Mouse (Mus musculus): Measurements from ENCODE around the gene Stpg3. TPM values are rescaled to one million over a fixed set of nuclear protein-coding genes. Genes with fewer than 3 reads are reported as not detected.

The Stpg3 gene
- total and polyA plus RNA-seq, 3 experiments: not detected

DNA sequence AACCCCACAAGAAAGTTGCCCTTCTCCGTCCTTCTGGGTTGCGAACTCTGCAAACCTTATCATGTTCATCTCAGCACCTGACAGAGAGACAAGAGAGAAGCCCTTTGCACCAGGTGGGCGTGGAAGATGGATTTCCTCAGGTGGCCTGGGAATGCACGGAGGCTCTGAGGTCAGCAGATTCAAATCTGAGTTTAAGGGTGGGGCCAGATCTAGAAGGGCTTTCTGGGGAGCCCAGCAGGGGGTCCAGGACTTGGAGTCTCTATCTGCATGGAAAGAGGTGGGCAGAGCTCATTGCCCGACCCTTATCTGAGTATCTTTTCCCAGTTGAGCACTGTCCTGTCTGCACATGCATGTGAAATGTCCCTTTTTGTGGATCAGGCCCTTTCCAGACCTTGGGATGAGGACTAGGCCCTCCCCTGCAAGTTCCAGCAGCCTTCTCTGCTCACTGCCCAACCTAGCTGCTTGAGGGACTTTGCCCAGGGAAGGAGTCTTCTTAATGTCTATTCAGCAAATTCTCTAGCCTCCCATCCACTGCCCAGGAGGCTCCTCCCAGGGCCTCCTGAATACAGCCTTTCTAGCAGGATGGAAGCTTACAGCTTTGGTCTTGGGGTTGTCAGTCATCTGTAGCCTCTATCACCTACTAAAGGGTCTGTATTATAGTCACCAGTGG lies 20.2 kb upstream of the Stpg3 start:
- Histone ChIP-seq H3K4me3 (replicated peaks in 1 of 3; ENCODE audit: low read depth in 2 of 3, low read length in 2 of 3, poor library complexity in 1 of 3) (no peak overlapping the region), H3K9me3 (replicated peaks; ENCODE audit: low read length) (no peaks in the 10 kb centered on the region), H3K79me2 (replicated peaks; ENCODE audit: control insufficient read depth, extremely low read depth, insufficient read depth, poor library complexity, severe bottlenecking) (no peaks in the 10 kb centered on the region), H3K4me2 (ENCODE audit: insufficient read depth, low read depth, poor library complexity, severe bottlenecking) (no peak overlapping the region), H3K27ac (ENCODE audit: insufficient read depth, low read depth) (no peak overlapping the region), H3K4me1 (ENCODE audit: control insufficient read depth in 1 of 2, insufficient read depth in 2 of 2) (peaks cover 4 to 5% of the 10 kb centered on the region in 2 experiments; a peak in 3 of 4 replicates), H3K36me3 (replicated peaks in 1 of 2; ENCODE audit: control insufficient read depth in 1 of 2, insufficient read depth in 1 of 2, low read length in 1 of 2) (no peaks in the 10 kb centered on the region), H3K27me3 (replicated peaks) (peaks cover 96% of the 10 kb centered on the region), H3K9ac (ENCODE audit: insufficient read depth, low read depth) (no peak overlapping the region)
- DNase-seq (ENCODE audit: extremely low read depth): no peak
- TF ChIP-seq CHD2 (IDR thresholded peaks at IDR 0.05; ENCODE audit: low read length): no peak
- no peak for TF ChIP-seq JUND (conservative IDR thresholded peaks at IDR 0.05; ENCODE audit: low read depth, low read length)
- no peak for TF ChIP-seq BHLHE40 (IDR thresholded peaks at IDR 0.05; ENCODE audit: low read depth, low read length)
- TF ChIP-seq PAX5 (IDR thresholded peaks at IDR 0.05; ENCODE audit: low read length): no peak
- no peak for TF ChIP-seq EP300 (IDR thresholded peaks at IDR 0.05; ENCODE audit: low read length)
- TF ChIP-seq MYC (IDR thresholded peaks at IDR 0.05; ENCODE audit: low read depth, low read length): no peak
- no peak for TF ChIP-seq E2F4 (IDR thresholded peaks at IDR 0.05; ENCODE audit: insufficient replicate concordance, low read depth, low read length)
- no peak for TF ChIP-seq MAX (IDR thresholded peaks at IDR 0.05; ENCODE audit: low read length)
- in situ Hi-C loops (cut with MboI; ENCODE audit: low pct_ligation_motif_present, low pct_unique_long_range_greater_than_20kb, low sequenced_read_pairs) (no loop called here), dilution Hi-C loops (cut with MboI; ENCODE audit: extremely low pct_ligation_motif_present, extremely low pct_unique_long_range_greater_than_20kb, low sequenced_read_pairs) (no loop called here)

DNA sequence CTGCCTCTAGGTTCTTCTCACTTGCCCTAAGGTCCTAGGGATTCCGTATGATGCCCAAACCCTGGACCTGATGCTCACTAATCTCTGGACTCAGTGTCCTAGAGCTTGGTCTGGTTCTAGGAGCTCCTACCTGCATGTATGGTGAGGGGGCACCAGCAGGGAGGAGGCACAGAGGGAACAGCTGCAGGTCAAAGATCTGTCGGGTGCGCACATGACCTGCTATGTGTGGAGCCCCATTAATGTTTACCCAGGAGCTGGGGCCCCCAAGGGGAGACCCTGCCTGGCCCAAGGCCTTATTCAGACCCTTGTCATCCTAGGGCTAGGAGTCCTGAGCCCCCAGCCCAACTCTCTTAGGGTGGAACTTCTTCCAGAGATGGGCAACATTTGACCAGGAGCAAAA lies 19.6 kb upstream of the Stpg3 start, which contains the start of gene Slc34a3:
Gene Slc34a3, minus strand, starts transcription at position 315 of the 400 bp plus-strand sequence.
- H3K4me1 ChIP-seq (ENCODE audit: control insufficient read depth in 1 of 2, insufficient read depth in 2 of 2): peaks cover 4 to 6% of the 10 kb centered on the region in 2 experiments
- in situ Hi-C loops (cut with MboI; ENCODE audit: low pct_ligation_motif_present, low pct_unique_long_range_greater_than_20kb, low sequenced_read_pairs): no loop called here
- H3K4me2 ChIP-seq (ENCODE audit: insufficient read depth, low read depth, poor library complexity, severe bottlenecking): no peak within 1 kb of the TSS
- TF ChIP-seq JUN (IDR thresholded peaks at IDR 0.05; ENCODE audit: insufficient read depth, low read depth, low read length) (no peak), MXI1 (IDR thresholded peaks at IDR 0.05; ENCODE audit: low read depth, low read length) (no peak), MYC (IDR thresholded peaks at IDR 0.05; ENCODE audit: low read depth, low read length) (no peak), RAD21 (IDR thresholded peaks at IDR 0.05; ENCODE audit: low read depth, low read length) (no peak), NRF1 (IDR thresholded peaks at IDR 0.05; ENCODE audit: low read depth, low read length) (no peak), CHD1 (IDR thresholded peaks at IDR 0.05; ENCODE audit: low read depth, low read length) (no peak), IRF4 (IDR thresholded peaks at IDR 0.05; ENCODE audit: low read depth, low read length) (no peak), E2F4 (IDR thresholded peaks at IDR 0.05; ENCODE audit: insufficient replicate concordance, low read depth, low read length) (no peak), TBP (conservative IDR thresholded peaks at IDR 0.05; ENCODE audit: low read depth, low read length) (no peak), CHD2 (IDR thresholded peaks at IDR 0.05; ENCODE audit: low read length) (no peak)
- H3K9ac ChIP-seq (ENCODE audit: insufficient read depth, low read depth): no peak within 1 kb of the TSS
- dilution Hi-C loops (cut with MboI; ENCODE audit: extremely low pct_ligation_motif_present, extremely low pct_unique_long_range_greater_than_20kb, low sequenced_read_pairs): no loop called here
- DNase-seq (ENCODE audit: extremely low read depth): no peak
- peaks cover 96% of the 10 kb centered on the region for H3K27me3 ChIP-seq (replicated peaks)
- no peaks in the 10 kb centered on the region for H3K9me3 ChIP-seq (replicated peaks; ENCODE audit: low read length)
- no peaks in the 10 kb centered on the region for H3K36me3 ChIP-seq (replicated peaks in 1 of 2; ENCODE audit: control insufficient read depth in 1 of 2, insufficient read depth in 1 of 2, low read length in 1 of 2)
- H3K27ac ChIP-seq (ENCODE audit: insufficient read depth, low read depth): no peak within 1 kb of the TSS
- H3K4me3 ChIP-seq (replicated peaks in 1 of 3; ENCODE audit: low read depth in 2 of 3, low read length in 2 of 3, poor library complexity in 1 of 3): no peak within 1 kb of the TSS
- H3K79me2 ChIP-seq (replicated peaks; ENCODE audit: control insufficient read depth, extremely low read depth, insufficient read depth, poor library complexity, severe bottlenecking): no peaks in the 10 kb centered on the region
